Mouse (Mus musculus): ENCODE measurements around the gene Fam13c. TPM values are rescaled to one million over a fixed set of nuclear protein-coding genes. Genes with fewer than 3 reads are reported as not detected.

Fam13c gene
- total RNA-seq, 2 experiments from 2014 or later = 4.9 to 6.3 TPM

GRCm38 (mm10) chr10:70581556-70582211 lies 141.4 kb downstream of the Fam13c start:
- intact Hi-C loops (cut with DNase I) = no loop called here
- no peak for DNase-seq

- intact Hi-C loops (cut with DNase I) = no loop called here
Observed at GRCm38 (mm10) chr10:70584171-70584570, 143.9 kb downstream of the Fam13c start.

GRCm38 (mm10) chr10:70586876-70587405 lies 146.7 kb downstream of the Fam13c start:
- intact Hi-C loops (cut with DNase I) = no loop called here
- no peak for DNase-seq

More at GRCm38 (mm10) chr10:70584171-70584570, 143.9 kb downstream of the Fam13c start:
- DNase-seq = no peak

- peak in 1 of 2 experiments; percentile 2 for DNase-seq
Observed at GRCm38 (mm10) chr10:70594007-70594406, 153.7 kb downstream of the Fam13c start.

GRCm38 (mm10) chr10:70598081-70598515 lies 157.8 kb downstream of the Fam13c start:
- peak; percentile 2 to 11 for DNase-seq
- intact Hi-C loops (cut with DNase I) = loop anchor here (5.0 kb wide), 1 partner anchor 619 kb away; no protein-coding TSS in a partner anchor

More at GRCm38 (mm10) chr10:70594007-70594406, 153.7 kb downstream of the Fam13c start:
- intact Hi-C loops (cut with DNase I) = loop anchor here (5.0 kb wide), 2 partner anchors 218 to 368 kb away; no protein-coding TSS in a partner anchor

- intact Hi-C loops (cut with DNase I) = loop anchor here (5.0 kb wide), 1 partner anchor 619 kb away; no protein-coding TSS in a partner anchor
- peak; percentile 1 to 4 for DNase-seq
Observed at GRCm38 (mm10) chr10:70598516-70599125, 158.3 kb downstream of the Fam13c start.

GRCm38 (mm10) chr10:70599126-70599924 lies 159.0 kb downstream of the Fam13c start:
- intact Hi-C loops (cut with DNase I) = loop anchor here (5.0 kb wide), 1 partner anchor 618 kb away; no protein-coding TSS in a partner anchor
- peak; percentile 0 to 2 for DNase-seq

- no peak for DNase-seq
- intact Hi-C loops (cut with DNase I) = loop anchor here (5.0 to 10.0 kb wide), 2 partner anchors 165 to 617 kb away; no protein-coding TSS in a partner anchor
Observed at GRCm38 (mm10) chr10:70599925-70600305, 159.6 kb downstream of the Fam13c start.

Other genes with a start within 250 kb of the Fam13c start
- gene Mrln, start 235.8 kb upstream of the Fam13c start, total RNA-seq (2021) = 1 to 10 TPM; 3.1 to 4.0 TPM
- 1 to 10 TPM; 2.5 to 5.3 TPM for gene Slc16a9, start 195.4 kb upstream of the Fam13c start, total RNA-seq (2021)
- gene Phyhipl, start 215.5 kb downstream of the Fam13c start, total RNA-seq (2021) = not detected